Mouse (Mus musculus) heart, postnatal 10 days (tissue): ENCODE measurements around the gene Gm19935. TPM values are rescaled to one million over a fixed set of nuclear protein-coding genes. Genes with fewer than 3 reads are reported as not detected.

Experiments
- DNase-seq, 2 experiments: peaks; one replicate each; pipeline ENCODE4 v3.0.0; 2021
- intact Hi-C: fragments of 180-260 bp; cut with DNase I; formaldehyde crosslinking; loops from one replicate; pipeline ENCODE4 v1.15.1; 2025
- total RNA-seq, 2 experiments: library from RNA; stranded (reverse); gene quantifications; 2 replicates each; pipeline ENCODE4 v1.2.3; 2021

Gene Gm19935
- total RNA-seq = not detected

GRCm38 (mm10) chr8:90817293-90817692 lies at the start of gene Gm19935:
Gene Gm19935, minus strand, starts transcription at chr8:90817393.
- no peak for DNase-seq
- intact Hi-C loops = no loop called here

GRCm38 (mm10) chr8:90862038-90862437 lies 44.8 kb upstream of the Gm19935 start:
- intact Hi-C loops = no loop called here
- DNase-seq = peak; percentile 72 to 78

DNA sequence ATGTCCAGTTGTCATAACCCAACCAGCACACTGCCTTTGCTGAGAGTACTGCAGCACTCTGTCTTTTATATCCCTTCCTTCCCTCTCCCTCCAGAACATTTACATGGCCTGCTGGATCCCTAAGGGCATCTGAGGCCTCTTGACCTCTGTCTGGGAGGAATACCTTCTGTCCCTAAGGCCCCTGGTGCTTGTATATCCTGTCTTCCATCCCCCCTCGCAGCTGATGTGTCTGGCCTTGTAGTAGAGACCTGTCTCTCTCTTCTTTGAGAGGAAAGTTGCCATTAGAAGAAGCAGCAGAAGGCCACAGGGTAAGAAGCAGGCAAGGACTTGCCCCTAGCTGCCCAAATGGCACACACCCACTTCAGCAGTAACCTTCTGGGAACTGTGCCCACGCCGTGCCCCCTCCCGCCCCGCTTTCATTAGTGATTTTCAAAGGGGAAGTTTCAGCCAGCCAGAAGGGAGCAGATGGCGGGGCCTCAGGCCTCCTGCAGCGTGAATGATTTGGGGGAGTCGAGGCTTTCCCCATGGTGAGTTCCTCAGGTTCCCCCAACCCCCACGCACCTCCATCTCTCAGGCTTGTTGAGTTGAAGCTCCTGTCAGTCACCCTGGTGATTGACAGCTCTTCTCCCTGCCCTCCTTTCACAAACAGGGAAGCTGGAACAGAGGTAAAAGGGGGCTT lies 44.2 kb upstream of the Gm19935 start:
- peak in 1 of 2 experiments; percentile 32 for DNase-seq
- intact Hi-C loops = no loop called here

DNA sequence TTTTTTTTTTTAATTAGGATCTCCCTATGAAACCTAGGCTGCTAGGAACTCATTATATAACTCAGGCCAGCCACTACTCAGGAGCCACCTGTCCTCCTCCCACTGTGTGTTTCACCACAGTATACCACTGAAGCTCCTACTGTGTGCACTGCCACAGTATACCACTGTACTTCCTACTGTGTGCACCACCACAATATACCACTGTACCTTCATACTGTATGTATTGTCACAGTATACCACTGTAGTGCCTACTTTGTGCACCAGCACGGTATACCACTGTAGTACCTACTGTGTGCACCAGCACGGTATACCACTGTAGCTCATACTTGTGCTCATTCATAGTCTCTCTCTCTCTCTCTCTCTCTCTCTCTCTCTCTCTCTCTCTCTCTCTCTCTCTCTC lies 40.9 kb upstream of the Gm19935 start:
- DNase-seq = no peak
- intact Hi-C loops = no loop called here

DNA sequence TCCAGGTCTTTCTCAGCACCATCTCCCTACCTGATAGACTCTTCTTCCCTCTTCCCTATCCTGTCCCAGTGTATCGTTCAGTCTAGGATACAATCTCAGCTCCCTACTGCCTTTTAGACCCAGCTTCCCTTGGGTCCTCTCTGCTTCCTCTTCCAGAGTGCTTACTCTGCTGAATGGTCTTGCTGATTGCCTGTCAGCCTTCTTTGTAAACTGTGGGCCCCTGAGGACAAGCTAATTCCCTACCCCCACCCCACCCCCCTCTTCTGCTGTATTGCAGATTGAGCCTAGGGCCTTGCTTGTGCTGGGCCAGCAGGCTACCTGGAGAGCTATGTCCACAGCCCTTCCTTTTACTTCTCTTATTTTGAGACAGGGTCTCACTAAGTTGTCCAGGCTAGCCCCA lies 39.8 kb upstream of the Gm19935 start:
- intact Hi-C loops = no loop called here
- DNase-seq = no peak

GRCm38 (mm10) chr8:90856171-90856570 lies 39.0 kb upstream of the Gm19935 start:
- DNase-seq = no peak
- intact Hi-C loops = no loop called here

- intact Hi-C loops = no loop called here
- DNase-seq = peak; percentile 54 to 59
Measured at GRCm38 (mm10) chr8:90854671-90855161, 37.5 kb upstream of the Gm19935 start.

- intact Hi-C loops = no loop called here
- DNase-seq = no peak
Measured at GRCm38 (mm10) chr8:90853971-90854670, 36.9 kb upstream of the Gm19935 start.

DNA sequence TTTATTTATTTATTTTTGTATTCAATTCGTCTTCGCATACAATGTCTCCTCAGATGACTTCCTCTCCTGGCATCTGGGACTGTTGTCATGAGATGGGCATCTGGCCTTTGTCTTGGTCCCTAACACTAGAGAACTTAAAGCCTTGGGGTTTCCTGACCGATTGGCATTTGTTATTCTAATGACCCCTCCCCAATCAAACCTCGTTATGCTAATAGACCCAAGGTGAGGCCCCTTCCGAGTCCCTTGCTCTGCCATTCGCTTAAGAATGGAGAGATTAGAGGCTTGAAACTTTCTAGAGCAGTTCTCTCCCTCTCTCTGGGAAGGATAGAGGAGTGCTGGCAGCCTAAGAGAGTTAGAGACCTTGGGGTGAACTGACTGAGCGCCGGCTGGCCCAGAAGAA lies 34.4 kb upstream of the Gm19935 start:
- no peak for DNase-seq
- intact Hi-C loops = no loop called here

DNA sequence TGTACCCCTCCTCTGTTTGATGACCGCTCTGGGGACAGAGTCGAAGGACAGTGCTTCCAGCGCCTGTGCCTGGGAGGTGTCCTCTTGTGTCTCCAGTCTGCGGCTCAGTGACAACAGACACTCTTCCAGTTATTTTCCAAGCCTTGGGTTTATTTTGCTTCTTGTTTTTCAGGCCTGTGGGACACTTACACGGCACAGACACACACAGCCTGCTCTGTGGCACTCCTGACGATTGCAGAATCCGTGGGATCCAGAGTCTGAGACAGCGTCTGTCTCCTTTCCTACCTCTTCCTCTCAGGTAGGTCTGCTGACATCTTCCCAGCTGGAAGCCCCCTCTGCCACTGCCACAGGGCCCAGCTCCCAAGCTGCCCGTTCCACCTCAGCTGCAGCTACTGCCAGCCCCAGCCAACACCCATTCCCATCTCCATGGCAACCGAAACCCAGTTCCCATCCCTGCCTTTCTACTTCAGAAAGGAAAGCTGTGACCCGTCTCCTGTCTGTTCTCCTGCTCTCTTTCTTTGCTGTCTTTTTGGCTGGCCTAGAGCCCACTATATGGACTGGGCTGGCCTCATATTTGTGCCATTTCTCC lies 32.4 kb upstream of the Gm19935 start:
- intact Hi-C loops = no loop called here
- DNase-seq = no peak

- no peak for DNase-seq
- intact Hi-C loops = no loop called here
Measured at GRCm38 (mm10) chr8:90847980-90848379, 30.8 kb upstream of the Gm19935 start.

DNA sequence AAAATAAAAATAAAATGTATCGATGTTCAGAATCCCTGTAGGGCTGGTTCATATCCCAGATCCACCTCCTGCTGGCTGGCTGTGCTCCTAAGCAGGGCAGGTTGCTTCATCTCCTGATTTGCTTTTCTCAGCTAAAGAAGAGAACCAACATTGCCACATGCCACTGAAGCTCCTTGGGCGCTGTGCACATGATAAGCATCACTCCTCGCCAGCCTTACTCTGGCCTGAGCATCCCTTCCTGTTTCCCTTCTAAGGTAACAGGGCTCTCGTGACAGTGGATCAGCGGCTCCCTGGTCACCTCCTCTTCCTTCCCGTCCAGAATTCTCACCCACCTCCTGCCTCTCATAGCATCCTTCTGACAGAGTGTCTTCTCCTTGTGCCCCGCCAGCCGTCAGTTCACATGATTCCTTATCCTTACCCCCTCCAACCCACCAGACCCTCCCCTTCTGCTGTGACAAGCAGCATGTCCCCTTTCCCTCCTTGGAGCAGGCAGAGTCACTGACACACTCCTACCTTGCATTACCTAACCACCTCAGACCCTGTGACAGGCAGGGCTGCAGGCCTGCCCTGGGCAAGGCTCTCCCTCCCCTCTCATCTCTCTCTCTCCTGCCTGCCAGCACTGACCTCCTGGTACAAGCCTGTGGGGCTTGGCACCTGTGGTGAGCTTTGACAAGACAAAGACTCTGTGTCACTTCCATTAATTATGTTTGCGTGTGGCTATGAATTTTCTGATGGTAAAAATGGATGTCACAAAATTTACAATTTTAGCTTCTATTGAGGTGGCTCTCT lies 27.2 kb upstream of the Gm19935 start:
- intact Hi-C loops = no loop called here
- DNase-seq = no peak

GRCm38 (mm10) chr8:90843127-90843526 lies 25.9 kb upstream of the Gm19935 start:
- intact Hi-C loops = no loop called here
- DNase-seq = no peak

DNA sequence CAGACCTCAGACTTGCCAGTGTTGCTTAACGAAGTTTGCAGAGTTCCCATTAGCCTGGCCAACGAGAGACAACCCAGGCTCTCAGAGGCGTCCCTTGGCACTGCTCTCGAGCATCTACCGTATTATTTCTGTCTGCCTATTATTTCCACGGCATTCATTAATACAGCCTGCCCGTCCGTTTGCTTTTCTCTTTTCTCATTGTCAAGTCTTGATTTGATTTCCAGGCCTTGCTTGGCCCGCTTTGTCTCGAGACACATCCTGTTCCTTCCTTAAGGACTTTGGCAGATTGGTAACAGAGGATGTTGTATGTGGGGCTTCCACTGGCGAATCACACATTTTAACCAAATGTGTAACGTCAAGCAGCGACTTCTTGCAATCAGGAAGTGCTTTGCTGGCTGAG lies 24.1 kb upstream of the Gm19935 start:
- peak; percentile 42 to 50 for DNase-seq
- intact Hi-C loops = no loop called here

DNA sequence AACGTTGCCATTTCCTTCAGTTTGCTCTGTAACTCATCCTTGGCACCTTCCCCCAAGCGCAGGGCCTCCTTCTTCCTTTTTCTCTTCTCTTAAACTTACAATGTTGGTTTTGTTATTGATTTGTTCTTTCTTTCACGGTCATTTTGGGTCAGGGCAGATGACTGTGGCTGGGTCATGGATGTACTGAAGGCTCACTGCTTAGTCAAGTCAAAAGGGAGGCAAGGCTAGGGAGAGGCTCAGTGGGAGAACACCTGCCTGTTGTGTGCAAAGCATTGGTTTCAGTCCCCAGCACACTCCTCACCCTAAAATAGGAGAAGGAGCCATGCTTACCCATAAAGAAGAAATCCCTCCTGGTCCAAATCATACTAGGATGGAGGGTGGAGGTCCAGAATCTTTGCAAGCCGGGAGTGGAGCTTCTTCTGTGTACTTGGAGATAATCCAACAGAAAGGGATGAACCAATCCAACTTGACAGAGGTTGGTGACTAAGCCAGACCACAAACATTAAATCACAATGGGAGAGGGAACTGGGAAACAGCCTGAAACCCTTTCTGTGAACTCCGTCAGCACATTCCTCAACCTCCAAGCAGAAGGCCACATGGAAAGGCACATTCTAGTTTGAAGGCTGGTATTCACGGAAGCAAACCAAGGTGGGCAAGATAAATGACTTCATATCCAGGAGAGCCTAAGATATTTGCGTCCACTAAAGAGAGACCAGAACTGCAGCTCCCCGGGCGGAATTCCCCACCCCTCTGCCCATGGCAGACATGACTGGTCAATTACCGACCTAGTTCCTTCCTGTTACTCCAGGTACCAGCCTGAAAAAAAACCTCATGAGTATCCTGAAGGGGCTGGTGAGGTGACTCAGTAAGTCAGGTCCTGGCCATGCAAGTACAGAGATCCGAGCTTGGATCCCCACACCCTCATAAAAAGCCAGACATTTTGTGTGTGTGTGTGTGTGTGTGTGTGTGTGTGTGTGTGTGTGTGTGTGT lies 22.8 kb upstream of the Gm19935 start:
- intact Hi-C loops = no loop called here
- peak in 1 of 2 experiments; percentile 25 for DNase-seq

DNA sequence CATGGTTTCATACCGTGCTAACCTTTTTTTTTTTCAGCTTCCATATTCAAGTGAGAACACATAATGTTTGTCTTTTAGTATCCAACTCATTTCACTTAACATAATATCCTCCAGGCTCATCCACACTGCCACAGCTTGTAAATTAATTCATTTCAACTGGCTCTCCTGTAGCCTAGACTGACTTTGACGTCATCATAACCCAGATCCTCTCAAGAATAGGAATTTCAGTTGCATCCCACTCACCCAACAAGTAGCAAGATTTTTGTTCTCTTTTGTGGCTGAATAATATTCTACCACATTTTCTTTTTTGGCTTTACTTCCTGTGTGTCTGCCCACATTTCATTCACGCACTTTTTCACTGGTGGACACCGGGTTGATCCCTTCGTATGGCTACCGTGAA lies 20.2 kb upstream of the Gm19935 start:
- DNase-seq = no peak
- intact Hi-C loops = no loop called here

GRCm38 (mm10) chr8:90834321-90834672 lies 17.1 kb upstream of the Gm19935 start:
- intact Hi-C loops = no loop called here
- DNase-seq = no peak

DNA sequence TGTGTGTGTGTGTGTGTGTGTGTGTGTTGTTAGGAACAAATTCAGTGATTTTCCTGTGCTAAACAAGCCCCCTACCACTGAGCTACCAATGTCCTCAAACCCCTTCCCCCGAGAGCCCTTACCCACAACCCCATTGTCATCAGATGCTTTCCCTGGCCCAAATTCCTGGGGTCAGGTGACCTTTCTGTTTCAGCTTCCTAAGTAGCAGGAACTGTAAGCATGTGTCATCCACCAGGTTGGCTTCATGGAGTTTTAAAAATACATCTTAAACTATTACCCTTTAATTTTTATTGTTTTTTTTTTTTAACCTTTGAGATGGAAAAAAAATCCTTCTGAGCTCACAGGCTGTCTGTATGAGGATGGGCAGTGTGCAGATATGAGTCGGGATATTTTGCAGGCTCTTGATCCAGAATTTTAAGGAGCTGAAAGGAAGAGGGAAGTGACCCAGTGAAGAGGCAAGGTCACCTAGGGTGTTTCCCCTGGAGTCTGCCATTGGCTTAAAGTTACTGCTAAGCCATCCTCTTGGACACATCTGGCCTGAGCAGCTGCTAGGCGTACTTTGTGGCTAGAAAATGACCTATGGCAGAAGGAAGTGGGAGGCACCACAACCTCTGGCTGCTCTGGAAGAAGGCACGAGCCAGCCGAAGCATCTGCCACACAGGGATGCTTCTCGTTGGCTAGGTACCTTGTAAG lies 16.6 kb upstream of the Gm19935 start:
- DNase-seq = peak; percentile 38 to 46
- intact Hi-C loops = no loop called here

DNA sequence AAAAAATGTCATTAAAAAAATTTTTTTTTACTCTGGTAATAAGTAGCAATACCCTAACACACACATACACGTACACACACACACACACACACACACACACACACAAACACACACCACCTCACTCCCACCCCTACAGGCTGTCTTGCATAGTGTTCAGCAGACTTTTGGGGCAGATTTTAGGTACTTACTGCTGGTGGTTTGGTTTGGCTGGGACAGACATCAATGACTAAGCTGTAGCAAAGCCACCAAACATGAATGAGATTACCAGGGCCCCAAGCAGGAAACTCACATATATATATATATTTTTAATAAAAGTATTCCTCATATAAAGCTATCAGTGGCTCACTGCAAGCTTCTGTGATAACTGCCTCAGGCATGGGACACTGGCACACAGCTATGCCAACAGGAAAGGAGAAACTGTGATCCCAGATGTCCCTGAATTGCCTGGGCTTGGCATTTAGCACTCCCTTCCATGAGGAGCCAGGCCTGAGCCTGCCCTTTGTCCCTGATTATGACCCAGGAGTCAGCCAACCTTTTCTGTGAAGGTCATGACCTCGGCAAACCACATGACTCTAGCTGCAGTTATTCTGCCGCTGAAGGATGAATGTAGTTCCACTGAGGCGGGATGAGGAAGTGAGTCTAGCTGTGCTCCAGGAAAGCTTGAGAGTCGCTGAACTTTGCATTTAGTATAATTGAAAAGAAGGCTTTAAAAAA lies 15.5 kb upstream of the Gm19935 start:
- peak in 1 of 2 experiments; percentile 29 for DNase-seq
- intact Hi-C loops = no loop called here
